Comparison of ENCODE assay signal across 39 mouse cellular contexts in the genomic region with DNA sequence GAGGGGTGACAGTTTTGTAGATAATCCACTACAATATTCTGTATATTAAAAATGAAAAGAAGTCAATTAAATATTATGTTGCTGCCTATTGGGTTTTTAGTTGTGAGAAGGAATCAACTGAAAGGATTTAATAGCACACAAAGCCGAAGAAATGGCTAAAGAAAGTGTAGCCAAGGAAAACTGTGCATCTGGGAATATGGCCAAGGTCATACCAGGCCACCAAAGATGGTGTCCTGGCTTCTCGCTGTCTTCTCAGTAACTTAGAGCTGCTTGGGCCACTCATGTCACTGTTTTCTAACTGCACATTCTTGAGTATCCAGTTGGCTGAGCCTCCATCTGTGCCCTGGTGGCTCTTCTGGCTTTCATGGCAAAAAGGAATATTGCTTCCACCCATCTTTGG. TPM values are rescaled to one million over a fixed set of nuclear protein-coding genes. Genes with fewer than 3 reads are reported as not detected.
"Had no signal": no experiment of that assay in that cellular context is flagged by ENCODE, and none has a peak within 500 bp of the region (broad histone marks: within the 10 kb centered on the region; RNA-seq: fewer than 3 reads in every experiment).

No protein-coding gene starts in this region.

- H3K27ac ChIP-seq: gastrocnemius, adult 2 months; heart, adult 2 months; heart, embryonic 13.5 days; heart, embryonic 15.5 days; hindbrain, embryonic 10.5 days; hindbrain, embryonic 12.5 days; hindbrain, embryonic 14.5 days; intestine, embryonic 15.5 days; kidney, postnatal 0 days; left cerebral cortex, adult 2 months; limb, embryonic 10.5 days; limb, embryonic 12.5 days had no signal

- H3K9me3 ChIP-seq: heart, embryonic 13.5 days; heart, embryonic 15.5 days; hindbrain, embryonic 10.5 days; hindbrain, embryonic 12.5 days; intestine, embryonic 15.5 days; limb, embryonic 10.5 days; limb, embryonic 12.5 days had no signal

- H3K4me2 ChIP-seq: heart, embryonic 11.5 days; heart, embryonic 13.5 days; heart, embryonic 15.5 days; hindbrain, embryonic 12.5 days; hindbrain, embryonic 14.5 days; intestine, embryonic 15.5 days; limb, embryonic 12.5 days; liver, embryonic 11.5 days had no signal

- H3K4me3 ChIP-seq: gastrocnemius, adult 2 months; heart, adult 2 months; heart, embryonic 13.5 days; heart, embryonic 15.5 days; hindbrain, embryonic 10.5 days; hindbrain, embryonic 12.5 days; intestine, embryonic 15.5 days; left cerebral cortex, adult 2 months; limb, embryonic 10.5 days; limb, embryonic 12.5 days had no signal

- H3K27me3 ChIP-seq: heart, embryonic 13.5 days; heart, embryonic 15.5 days; hindbrain, embryonic 12.5 days; intestine, embryonic 15.5 days; limb, embryonic 12.5 days had no signal

- DNase-seq: gastrocnemius, adult 2 months; gastrocnemius, postnatal 10 days; gastrocnemius, postnatal 25 days; heart, adult 2 months; heart, postnatal 14 days; heart, postnatal 36 days; kidney, adult 18-20 months; kidney, adult 8-10 months; kidney, postnatal 14 days; kidney, postnatal 36 days; layer of hippocampus, adult 9-11 months; liver had no signal

- H3K36me3 ChIP-seq: heart, embryonic 13.5 days; heart, embryonic 15.5 days; hindbrain, embryonic 10.5 days; hindbrain, embryonic 12.5 days; intestine, embryonic 15.5 days; limb, embryonic 10.5 days; limb, embryonic 12.5 days had no signal

- H3K9ac ChIP-seq: heart, embryonic 13.5 days; heart, embryonic 15.5 days; hindbrain, embryonic 12.5 days; hindbrain, embryonic 14.5 days; intestine, embryonic 15.5 days; limb, embryonic 12.5 days had no signal

- ATAC-seq: hindbrain, embryonic 16.5 days; inflammation-experienced regulatory T-cells, adult 6 months; intestine, embryonic 15.5 days; intestine, postnatal 0 days had no signal

RNA-seq across cellular contexts. Expression of a gene that starts 3.4 kb away (rescaled TPM):
- total RNA-seq: gastrocnemius, adult 2 months; gastrocnemius, postnatal 10 days; gastrocnemius, postnatal 25 days; gastrocnemius, postnatal 4 days; granulocyte monocyte progenitor cell, adult 5-6 weeks; heart, adult 2 months; heart, postnatal 14 days; heart, postnatal 36 days; layer of hippocampus, adult 18-20 months; layer of hippocampus, adult 8-10 months; layer of hippocampus, postnatal 14 days; left cerebral cortex, adult 2 months; left cerebral cortex, postnatal 14 days; left cerebral cortex, postnatal 36 days had no signal
- polyA plus RNA-seq: frontal cortex, adult 2 months; heart, adult 2 months; heart, embryonic 11.5 days; heart, embryonic 13.5 days; heart, embryonic 15.5 days; heart, postnatal 0 days; hindbrain, embryonic 10.5 days; hindbrain, embryonic 12.5 days; hindbrain, embryonic 14.5 days; hindbrain, embryonic 16.5 days; inflammation-experienced regulatory T-cells, adult 6 months; intestine, embryonic 15.5 days; intestine, postnatal 0 days; kidney, embryonic 14.5 days; kidney, postnatal 0 days; large intestine, adult 2 months; limb, embryonic 10.5 days; limb, embryonic 12.5 days; limb, embryonic 14.5 days; liver, embryonic 11.5 days had no signal

RNA-seq across cellular contexts. Expression of a gene that starts 21.0 kb away (rescaled TPM):
- total RNA-seq: granulocyte monocyte progenitor cell, adult 5-6 weeks had no signal
- polyA plus RNA-seq: inflammation-experienced regulatory T-cells, adult 6 months had no signal
